Mouse (Mus musculus): Measurements from ENCODE around the gene Jmjd1c. TPM values are rescaled to one million over a fixed set of nuclear protein-coding genes. Genes with fewer than 3 reads are reported as not detected.

Gene Jmjd1c
- total and polyA plus RNA-seq, 2 experiments from 2014 or later, result 45.1 to 63.8 TPM

GRCm38 (mm10) chr10:67104543-67104942 lies 8.6 kb downstream of the Jmjd1c start:
- ATAC-seq (ENCODE audit: low FRiP score) (no peak), DNase-seq (ENCODE audit: low spot score) (no peak)
- 14% methylated on average over 9 of the region's 9 CpGs for WGBS
- no peak overlapping the region for H3K9ac ChIP-seq (replicated peaks; ENCODE audit: low read length, poor library complexity, severe bottlenecking)
- H3K27ac ChIP-seq (ENCODE audit: low read depth, low read length), result no peak overlapping the region
- no peaks in the 10 kb centered on the region for H3K9me3 ChIP-seq (ENCODE audit: low read length)
- peaks cover 3% of the 10 kb centered on the region; the same call in 1 of the 2 replicates for H3K36me3 ChIP-seq (ENCODE audit: insufficient read depth, low read length)
- H3K4me1 ChIP-seq (ENCODE audit: insufficient read depth, low read length), result peaks cover 31% of the 10 kb centered on the region
- no peak for TF ChIP-seq CTCF (IDR thresholded peaks at IDR 0.05)
- no peak overlapping the region for H3K4me2 ChIP-seq (ENCODE audit: low read depth, low read length, poor library complexity, severe bottlenecking)
- no peak overlapping the region for H3K4me3 ChIP-seq (ENCODE audit: low read depth, low read length)
- no peaks in the 10 kb centered on the region for H3K27me3 ChIP-seq (ENCODE audit: insufficient read depth, low read length)

- Histone ChIP-seq H3K4me2 (ENCODE audit: low read depth, low read length, poor library complexity, severe bottlenecking) (no peak overlapping the region), H3K4me3 (ENCODE audit: low read depth, low read length) (no peak overlapping the region), H3K9ac (replicated peaks; ENCODE audit: low read length, poor library complexity, severe bottlenecking) (no peak overlapping the region), H3K27ac (ENCODE audit: low read depth, low read length) (no peak overlapping the region), H3K27me3 (ENCODE audit: insufficient read depth, low read length) (no peaks in the 10 kb centered on the region), H3K9me3 (ENCODE audit: low read length) (no peaks in the 10 kb centered on the region), H3K36me3 (ENCODE audit: insufficient read depth, low read length) (peaks cover 3% of the 10 kb centered on the region; the same call in 1 of the 2 replicates), H3K4me1 (ENCODE audit: insufficient read depth, low read length) (peaks cover 22% of the 10 kb centered on the region; the same call in 1 of the 2 replicates)
- 61% methylated on average over 19 of the region's 19 CpGs for WGBS
- no peak for TF ChIP-seq CTCF (IDR thresholded peaks at IDR 0.05)
- DNase-seq (ENCODE audit: low spot score), result no peak
- no peak for ATAC-seq (ENCODE audit: low FRiP score)
Measured at GRCm38 (mm10) chr10:67105331-67106217, 9.6 kb downstream of the Jmjd1c start.

GRCm38 (mm10) chr10:67106400-67106799 lies 10.5 kb downstream of the Jmjd1c start:
- DNase-seq (ENCODE audit: low spot score) (no peak), ATAC-seq (ENCODE audit: low FRiP score) (no peak)
- no peak overlapping the region for H3K4me3 ChIP-seq (ENCODE audit: low read depth, low read length)
- WGBS, result 54% methylated on average over 6 of the region's 6 CpGs
- peaks cover 22% of the 10 kb centered on the region; the same call in 1 of the 2 replicates for H3K4me1 ChIP-seq (ENCODE audit: insufficient read depth, low read length)
- TF ChIP-seq CTCF (IDR thresholded peaks at IDR 0.05), result no peak
- no peaks in the 10 kb centered on the region for H3K27me3 ChIP-seq (ENCODE audit: insufficient read depth, low read length)
- H3K9ac ChIP-seq (replicated peaks; ENCODE audit: low read length, poor library complexity, severe bottlenecking), result no peak overlapping the region
- H3K36me3 ChIP-seq (ENCODE audit: insufficient read depth, low read length), result peaks cover 3% of the 10 kb centered on the region; the same call in 1 of the 2 replicates
- no peaks in the 10 kb centered on the region for H3K9me3 ChIP-seq (ENCODE audit: low read length)
- no peak overlapping the region for H3K27ac ChIP-seq (ENCODE audit: low read depth, low read length)
- no peak overlapping the region for H3K4me2 ChIP-seq (ENCODE audit: low read depth, low read length, poor library complexity, severe bottlenecking)

GRCm38 (mm10) chr10:67107017-67107761 lies 11.3 kb downstream of the Jmjd1c start:
- no peaks in the 10 kb centered on the region for H3K9me3 ChIP-seq (ENCODE audit: low read length)
- DNase-seq (ENCODE audit: low spot score) (no peak), ATAC-seq (ENCODE audit: low FRiP score) (no peak)
- H3K4me3 ChIP-seq (ENCODE audit: low read depth, low read length), result no peak overlapping the region
- no peak overlapping the region for H3K9ac ChIP-seq (replicated peaks; ENCODE audit: low read length, poor library complexity, severe bottlenecking)
- H3K27ac ChIP-seq (ENCODE audit: low read depth, low read length), result no peak overlapping the region
- peaks cover 3% of the 10 kb centered on the region; the same call in 1 of the 2 replicates for H3K36me3 ChIP-seq (ENCODE audit: insufficient read depth, low read length)
- TF ChIP-seq CTCF (IDR thresholded peaks at IDR 0.05), result no peak
- peaks cover 21% of the 10 kb centered on the region; the same call in 1 of the 2 replicates for H3K4me1 ChIP-seq (ENCODE audit: insufficient read depth, low read length)
- H3K27me3 ChIP-seq (ENCODE audit: insufficient read depth, low read length), result no peaks in the 10 kb centered on the region
- 72% methylated on average over 9 of the region's 9 CpGs for WGBS
- H3K4me2 ChIP-seq (ENCODE audit: low read depth, low read length, poor library complexity, severe bottlenecking), result no peak overlapping the region

GRCm38 (mm10) chr10:67108096-67108495 lies 12.2 kb downstream of the Jmjd1c start:
- Histone ChIP-seq H3K36me3 (ENCODE audit: insufficient read depth, low read length) (peaks cover 3% of the 10 kb centered on the region; the same call in 1 of the 2 replicates), H3K27ac (ENCODE audit: low read depth, low read length) (no peak overlapping the region), H3K4me2 (ENCODE audit: low read depth, low read length, poor library complexity, severe bottlenecking) (no peak overlapping the region), H3K4me3 (ENCODE audit: low read depth, low read length) (no peak overlapping the region), H3K9ac (replicated peaks; ENCODE audit: low read length, poor library complexity, severe bottlenecking) (no peak overlapping the region), H3K9me3 (ENCODE audit: low read length) (no peaks in the 10 kb centered on the region), H3K27me3 (ENCODE audit: insufficient read depth, low read length) (no peaks in the 10 kb centered on the region), H3K4me1 (ENCODE audit: insufficient read depth, low read length) (peaks cover 17% of the 10 kb centered on the region; the same call in 1 of the 2 replicates)
- ATAC-seq (ENCODE audit: low FRiP score) (no peak), DNase-seq (ENCODE audit: low spot score) (no peak)
- WGBS, result 55% methylated on average over 9 of the region's 9 CpGs
- TF ChIP-seq CTCF (IDR thresholded peaks at IDR 0.05), result no peak

Data from midbrain, postnatal 0 days (tissue).